Mouse (Mus musculus): ENCODE measurements around the gene Gm11032.
A peak's percentile ranks its signal among the peaks of the same experiment; 100 is the strongest.
"Not testable (repeated sequence)": the region's sequence is repeated elsewhere in the genome, so short reads cannot be mapped to it uniquely, and the experiment has no call there.

Gene Gm11032

GRCm38 (mm10) chr11:4625931-4626330 is 6.1 kb downstream of the Gm11032 start:
- no peak for DNase-seq (ENCODE audit: low spot score)

- no peak for DNase-seq (ENCODE audit: low spot score)
Observed at GRCm38 (mm10) chr11:4627636-4628035, 7.8 kb downstream of the Gm11032 start.

- DNase-seq (ENCODE audit: low spot score): no peak
Observed at GRCm38 (mm10) chr11:4629861-4630280, 10.0 kb downstream of the Gm11032 start.

- no peak for DNase-seq (ENCODE audit: low spot score)
Observed at GRCm38 (mm10) chr11:4633420-4633819, 13.6 kb downstream of the Gm11032 start.

GRCm38 (mm10) chr11:4634395-4634794 is 14.5 kb downstream of the Gm11032 start:
- DNase-seq (ENCODE audit: low spot score): no peak

- DNase-seq (ENCODE audit: low spot score): no peak
Observed at GRCm38 (mm10) chr11:4636782-4637342, 17.0 kb downstream of the Gm11032 start.

- DNase-seq (ENCODE audit: low spot score): peak; percentile 99
Observed at GRCm38 (mm10) chr11:4637534-4638234, 17.8 kb downstream of the Gm11032 start, which contains the start of gene Ascc2. Gene Ascc2 (plus strand): TSS chr11:4637747.

GRCm38 (mm10) chr11:4638261-4638660 is 18.4 kb downstream of the Gm11032 start:
- no peak for DNase-seq (ENCODE audit: low spot score)

GRCm38 (mm10) chr11:4641185-4641584 is 21.3 kb downstream of the Gm11032 start:
- DNase-seq (ENCODE audit: low spot score): no peak

- DNase-seq (ENCODE audit: low spot score): no peak
Observed at GRCm38 (mm10) chr11:4643722-4644121, 23.9 kb downstream of the Gm11032 start.

GRCm38 (mm10) chr11:4645180-4645579 is 25.3 kb downstream of the Gm11032 start:
- not testable (repeated sequence) for DNase-seq (ENCODE audit: low spot score)

GRCm38 (mm10) chr11:4646409-4646808 is 26.5 kb downstream of the Gm11032 start:
- no peak for DNase-seq (ENCODE audit: low spot score)

GRCm38 (mm10) chr11:4659818-4660217 is 40.0 kb downstream of the Gm11032 start:
- no peak for DNase-seq (ENCODE audit: low spot score)

GRCm38 (mm10) chr11:4660309-4661025 is 40.6 kb downstream of the Gm11032 start:
- no peak for DNase-seq (ENCODE audit: low spot score)

- DNase-seq (ENCODE audit: low spot score): no peak
Observed at GRCm38 (mm10) chr11:4661324-4661723, 41.5 kb downstream of the Gm11032 start.

- no peak for DNase-seq (ENCODE audit: low spot score)
Observed at GRCm38 (mm10) chr11:4661871-4662495, 42.1 kb downstream of the Gm11032 start.

- no peak for DNase-seq (ENCODE audit: low spot score)
Observed at GRCm38 (mm10) chr11:4662496-4662878, 42.6 kb downstream of the Gm11032 start.
